Mouse (Mus musculus) spleen, postnatal 4 days (tissue): Measurements from ENCODE around the gene Fat3.

Source experiments
- DNase-seq, 2 experiments: peaks; one replicate each; pipeline ENCODE4 v3.0.0; 2022; ENCODE audit warnings: low spot score in 2 of 2

The Fat3 gene

GRCm38 (mm10) chr9:16501186-16501711 is at the start of gene Fat3:
Gene Fat3 (minus strand): TSS chr9:16501285.
- DNase-seq, result no peak

- DNase-seq, result no peak
These were observed 31.8 kb upstream of the Fat3 start for GRCm38 (mm10) chr9:16532884-16533283.

- no peak for DNase-seq
These were observed 16.5 kb upstream of the Fat3 start for GRCm38 (mm10) chr9:16517543-16517942.

GRCm38 (mm10) chr9:16512005-16512404 is 10.9 kb upstream of the Fat3 start:
- no peak for DNase-seq

- DNase-seq, result no peak
These were observed 2.7 kb upstream of the Fat3 start for GRCm38 (mm10) chr9:16503776-16504175.

GRCm38 (mm10) chr9:16502673-16503343 is 1.7 kb upstream of the Fat3 start:
- no peak for DNase-seq

- no peak for DNase-seq
These were observed 1.0 kb upstream of the Fat3 start for GRCm38 (mm10) chr9:16501990-16502672.

- DNase-seq, result peak in 1 of 2 experiments; percentile 54
These were observed 501 bp downstream of the Fat3 start for GRCm38 (mm10) chr9:16500382-16501185.

GRCm38 (mm10) chr9:16499621-16500381 is 1.3 kb downstream of the Fat3 start:
- no peak for DNase-seq

GRCm38 (mm10) chr9:16498876-16499275 is 2.2 kb downstream of the Fat3 start:
- no peak for DNase-seq

GRCm38 (mm10) chr9:16497361-16497760 is 3.7 kb downstream of the Fat3 start:
- no peak for DNase-seq

- no peak for DNase-seq
These were observed 4.8 kb downstream of the Fat3 start for GRCm38 (mm10) chr9:16496331-16496730.

- no peak for DNase-seq
These were observed 11.4 kb downstream of the Fat3 start for GRCm38 (mm10) chr9:16489661-16490060.

GRCm38 (mm10) chr9:16487565-16487964 is 13.5 kb downstream of the Fat3 start:
- DNase-seq, result no peak

- no peak for DNase-seq
These were observed 14.9 kb downstream of the Fat3 start for GRCm38 (mm10) chr9:16486229-16486628.

GRCm38 (mm10) chr9:16485173-16485572 is 15.9 kb downstream of the Fat3 start:
- no peak for DNase-seq

- DNase-seq, result no peak
These were observed 16.3 kb downstream of the Fat3 start for GRCm38 (mm10) chr9:16484765-16485164.

- DNase-seq, result no peak
These were observed 39.6 kb downstream of the Fat3 start for GRCm38 (mm10) chr9:16461491-16461890.

- DNase-seq, result no peak
These were observed 40.5 kb downstream of the Fat3 start for GRCm38 (mm10) chr9:16460591-16460990.

- DNase-seq, result no peak
These were observed 59.2 kb downstream of the Fat3 start for GRCm38 (mm10) chr9:16441930-16442329.

GRCm38 (mm10) chr9:16440638-16441037 is 60.4 kb downstream of the Fat3 start:
- no peak for DNase-seq

GRCm38 (mm10) chr9:16439941-16440340 is 61.1 kb downstream of the Fat3 start:
- DNase-seq, result no peak
